Mouse (Mus musculus): ENCODE results near the gene Kif17. TPM values are rescaled to one million over a fixed set of nuclear protein-coding genes. Genes with fewer than 3 reads are reported as not detected.

Kif17 gene
- polyA plus RNA-seq, 1 experiment from 2014 or later = 1.7 TPM

Small RNA genes lying within 50 kb of the gene (microRNA-seq; reads per million reads assigned to microRNA genes)
- not detected for gene Gm27646
- gene Mir7019 = 1.5 reads per million

Other genes starting within 250 kb of the Kif17 start
- gene Hp1bp3, start 34.1 kb upstream of the Kif17 start, polyA plus RNA-seq (2016; fragmentation: Nextera tagmentation; extraction: Ambion mirVana) = 184 and 193 TPM in 2 replicates
- gene Sh2d5, start within 50 bp of the Kif17 start, polyA plus RNA-seq (2016; fragmentation: Nextera tagmentation; extraction: Ambion mirVana) = 4.1 and 4.6 TPM in 2 replicates
- 226 and 241 TPM in 2 replicates for gene Ddost, start 54.3 kb downstream of the Kif17 start, polyA plus RNA-seq (2016; fragmentation: Nextera tagmentation; extraction: Ambion mirVana)
- 82.7 and 87.3 TPM in 2 replicates for gene Pink1, start 75.9 kb downstream of the Kif17 start, polyA plus RNA-seq (2016; fragmentation: Nextera tagmentation; extraction: Ambion mirVana)
- 4.3 and 4.9 TPM in 2 replicates for gene Cda, start 117.6 kb downstream of the Kif17 start, polyA plus RNA-seq (2016; fragmentation: Nextera tagmentation; extraction: Ambion mirVana)
- gene Fam43b, start 146.1 kb downstream of the Kif17 start, polyA plus RNA-seq (2016; fragmentation: Nextera tagmentation; extraction: Ambion mirVana) = 0.91 and 1.3 TPM in 2 replicates
- 15.6 and 15.8 TPM in 2 replicates for gene Mul1, start 184.2 kb downstream of the Kif17 start, polyA plus RNA-seq (2016; fragmentation: Nextera tagmentation; extraction: Ambion mirVana)
- gene Camk2n1, start 203.9 kb downstream of the Kif17 start, polyA plus RNA-seq (2016; fragmentation: Nextera tagmentation; extraction: Ambion mirVana) = 9.2 and 11.7 TPM in 2 replicates